Mouse (Mus musculus): ENCODE results near the gene Olfr1254. TPM values are rescaled to one million over a fixed set of nuclear protein-coding genes. Genes with fewer than 3 reads are reported as not detected.

The Olfr1254 gene
- total RNA-seq (2014; fragmentation: Nextera tagmentation) (not detected in 2 replicates), total RNA-seq (2017) (not detected in 2 replicates)

GRCm38 (mm10) chr2:89793519-89793918, at the start of gene Olfr1254:
Gene Olfr1254 (minus strand): TSS chr2:89793619.
- no peak for ATAC-seq (replicated peaks; ENCODE audit: poor library complexity, severe bottlenecking)

GRCm38 (mm10) chr2:89841455-89841854, 48.0 kb upstream of the Olfr1254 start, which contains the start of gene Olfr1256:
Gene Olfr1256 (minus strand): TSS chr2:89841555.
- ATAC-seq (replicated peaks; ENCODE audit: poor library complexity, severe bottlenecking) = no peak

GRCm38 (mm10) chr2:89820216-89820615, 26.8 kb upstream of the Olfr1254 start:
- no peak for ATAC-seq (replicated peaks; ENCODE audit: poor library complexity, severe bottlenecking)

GRCm38 (mm10) chr2:89811751-89812150, 18.3 kb upstream of the Olfr1254 start, which contains the start of gene Olfr1255:
Gene Olfr1255 (plus strand): TSS chr2:89812051.
- no peak for ATAC-seq (replicated peaks; ENCODE audit: poor library complexity, severe bottlenecking)

- ATAC-seq (replicated peaks; ENCODE audit: poor library complexity, severe bottlenecking) = 0 out of 2 replicates have a peak, but pooled peaks have one; percentile 12
Observed at GRCm38 (mm10) chr2:89810751-89811150, 17.3 kb upstream of the Olfr1254 start.

GRCm38 (mm10) chr2:89799583-89799982, 6.2 kb upstream of the Olfr1254 start:
- no peak for ATAC-seq (replicated peaks; ENCODE audit: poor library complexity, severe bottlenecking)

- ATAC-seq (replicated peaks; ENCODE audit: poor library complexity, severe bottlenecking) = no peak
Observed at GRCm38 (mm10) chr2:89756990-89757389, 36.4 kb downstream of the Olfr1254 start, which contains the start of gene Olfr1253. Gene Olfr1253 (minus strand): TSS chr2:89757090.

Other genes with a start within 250 kb of the Olfr1254 start
- not detected in 2 replicates for gene Olfr1245, start 215.2 kb downstream of the Olfr1254 start, total RNA-seq (2014; fragmentation: Nextera tagmentation)
- not detected in 2 replicates for gene Olfr1245, start 215.2 kb downstream of the Olfr1254 start, total RNA-seq (2017)
- not detected in 2 replicates for gene Olfr1246, start 200.5 kb downstream of the Olfr1254 start, total RNA-seq (2014; fragmentation: Nextera tagmentation)
- gene Olfr1246, start 200.5 kb downstream of the Olfr1254 start, total RNA-seq (2017) = not detected in 2 replicates
- gene Olfr1247, start 179.5 kb downstream of the Olfr1254 start, total RNA-seq (2014; fragmentation: Nextera tagmentation) = not detected in 2 replicates
- not detected in 2 replicates for gene Olfr1247, start 179.5 kb downstream of the Olfr1254 start, total RNA-seq (2017)
- gene Olfr1248, start 175.4 kb downstream of the Olfr1254 start, total RNA-seq (2014; fragmentation: Nextera tagmentation) = not detected in 2 replicates
- gene Olfr1248, start 175.4 kb downstream of the Olfr1254 start, total RNA-seq (2017) = not detected in 2 replicates
- not detected in 2 replicates for gene Olfr1249, start 158.6 kb downstream of the Olfr1254 start, total RNA-seq (2014; fragmentation: Nextera tagmentation)
- gene Olfr1249, start 158.6 kb downstream of the Olfr1254 start, total RNA-seq (2017) = not detected in 2 replicates
- not detected in 2 replicates for gene Olfr1250, start 132.2 kb downstream of the Olfr1254 start, total RNA-seq (2014; fragmentation: Nextera tagmentation)
- not detected in 2 replicates for gene Olfr1250, start 132.2 kb downstream of the Olfr1254 start, total RNA-seq (2017)
- not detected in 2 replicates for gene Olfr1251, start 121.7 kb downstream of the Olfr1254 start, total RNA-seq (2014; fragmentation: Nextera tagmentation)
- not detected in 2 replicates for gene Olfr1251, start 121.7 kb downstream of the Olfr1254 start, total RNA-seq (2017)
- gene Olfr1252, start 68.6 kb downstream of the Olfr1254 start, total RNA-seq (2014; fragmentation: Nextera tagmentation) = not detected in 2 replicates
- not detected in 2 replicates for gene Olfr1252, start 68.6 kb downstream of the Olfr1254 start, total RNA-seq (2017)
- not detected in 2 replicates for gene Olfr1253, start 36.5 kb downstream of the Olfr1254 start, total RNA-seq (2014; fragmentation: Nextera tagmentation)
- not detected in 2 replicates for gene Olfr1253, start 36.5 kb downstream of the Olfr1254 start, total RNA-seq (2017)
- not detected in 2 replicates for gene Olfr1255, start 18.4 kb upstream of the Olfr1254 start, total RNA-seq (2014; fragmentation: Nextera tagmentation)
- gene Olfr1255, start 18.4 kb upstream of the Olfr1254 start, total RNA-seq (2017) = not detected in 2 replicates
- gene Olfr1256, start 47.9 kb upstream of the Olfr1254 start, total RNA-seq (2014; fragmentation: Nextera tagmentation) = not detected in 2 replicates
- gene Olfr1256, start 47.9 kb upstream of the Olfr1254 start, total RNA-seq (2017) = not detected in 2 replicates
- not detected in 2 replicates for gene Olfr48, start 54.6 kb upstream of the Olfr1254 start, total RNA-seq (2014; fragmentation: Nextera tagmentation)
- not detected in 2 replicates for gene Olfr48, start 54.6 kb upstream of the Olfr1254 start, total RNA-seq (2017)
- not detected in 2 replicates for gene Olfr1257, start 84.8 kb upstream of the Olfr1254 start, total RNA-seq (2014; fragmentation: Nextera tagmentation)
- not detected in 2 replicates for gene Olfr1257, start 84.8 kb upstream of the Olfr1254 start, total RNA-seq (2017)
- gene Olfr1258, start 133.7 kb upstream of the Olfr1254 start, total RNA-seq (2014; fragmentation: Nextera tagmentation) = not detected in 2 replicates
- not detected in 2 replicates for gene Olfr1258, start 133.7 kb upstream of the Olfr1254 start, total RNA-seq (2017)
- not detected in 2 replicates for gene Olfr1259, start 155.0 kb upstream of the Olfr1254 start, total RNA-seq (2014; fragmentation: Nextera tagmentation)
- gene Olfr1259, start 155.0 kb upstream of the Olfr1254 start, total RNA-seq (2017) = not detected in 2 replicates
- not detected in 2 replicates for gene Olfr1260, start 180.7 kb upstream of the Olfr1254 start, total RNA-seq (2014; fragmentation: Nextera tagmentation)
- gene Olfr1260, start 180.7 kb upstream of the Olfr1254 start, total RNA-seq (2017) = not detected in 2 replicates
- not detected in 2 replicates for gene Olfr1261, start 197.6 kb upstream of the Olfr1254 start, total RNA-seq (2014; fragmentation: Nextera tagmentation)
- not detected in 2 replicates for gene Olfr1261, start 197.6 kb upstream of the Olfr1254 start, total RNA-seq (2017)
- gene Olfr1262, start 206.5 kb upstream of the Olfr1254 start, total RNA-seq (2014; fragmentation: Nextera tagmentation) = not detected in 2 replicates
- not detected in 2 replicates for gene Olfr1262, start 206.5 kb upstream of the Olfr1254 start, total RNA-seq (2017)
- not detected in 2 replicates for gene Olfr1263, start 218.5 kb upstream of the Olfr1254 start, total RNA-seq (2014; fragmentation: Nextera tagmentation)
- not detected in 2 replicates for gene Olfr1263, start 218.5 kb upstream of the Olfr1254 start, total RNA-seq (2017)
- not detected in 2 replicates for gene Olfr1264, start 232.0 kb upstream of the Olfr1254 start, total RNA-seq (2014; fragmentation: Nextera tagmentation)
- gene Olfr1264, start 232.0 kb upstream of the Olfr1254 start, total RNA-seq (2017) = not detected in 2 replicates
- not detected in 2 replicates for gene Olfr1265, start 241.7 kb upstream of the Olfr1254 start, total RNA-seq (2014; fragmentation: Nextera tagmentation)
- gene Olfr1265, start 241.7 kb upstream of the Olfr1254 start, total RNA-seq (2017) = not detected in 2 replicates